Mouse (Mus musculus) liver, embryonic 14.5 days (tissue): ENCODE measurements around the gene Chp1.
A peak's percentile ranks its signal among the peaks of the same experiment; 100 is the strongest.

Experiments used
- CTCF ChIP-seq: IDR thresholded peaks from 2 replicates; pipeline ENCODE4 v1.5.1; 2016; ENCODE audit warnings: antibody characterized with exemption, low read depth, control low read depth
- EP300 ChIP-seq: IDR thresholded peaks from 2 replicates; pipeline ENCODE4 v1.6.1; 2016; ENCODE audit warnings: antibody characterized with exemption, low read depth

- peak; percentile 73 for TF ChIP-seq CTCF
- peak; percentile 64 for TF ChIP-seq EP300
Observed at GRCm38 (mm10) chr2:119607023-119607422, 59.5 kb downstream of the Chp1 start.
